Mouse (Mus musculus): Measurements from ENCODE around the gene Hist1h2bk. TPM values are rescaled to one million over a fixed set of nuclear protein-coding genes. Genes with fewer than 3 reads are reported as not detected.
"Not testable (repeated sequence)": the region's sequence is repeated elsewhere in the genome, so short reads cannot be mapped to it uniquely, and the experiment has no call there.

Gene Hist1h2bk
- polyA plus RNA-seq, 1 experiment from 2014 or later = 1.9 TPM

DNA sequence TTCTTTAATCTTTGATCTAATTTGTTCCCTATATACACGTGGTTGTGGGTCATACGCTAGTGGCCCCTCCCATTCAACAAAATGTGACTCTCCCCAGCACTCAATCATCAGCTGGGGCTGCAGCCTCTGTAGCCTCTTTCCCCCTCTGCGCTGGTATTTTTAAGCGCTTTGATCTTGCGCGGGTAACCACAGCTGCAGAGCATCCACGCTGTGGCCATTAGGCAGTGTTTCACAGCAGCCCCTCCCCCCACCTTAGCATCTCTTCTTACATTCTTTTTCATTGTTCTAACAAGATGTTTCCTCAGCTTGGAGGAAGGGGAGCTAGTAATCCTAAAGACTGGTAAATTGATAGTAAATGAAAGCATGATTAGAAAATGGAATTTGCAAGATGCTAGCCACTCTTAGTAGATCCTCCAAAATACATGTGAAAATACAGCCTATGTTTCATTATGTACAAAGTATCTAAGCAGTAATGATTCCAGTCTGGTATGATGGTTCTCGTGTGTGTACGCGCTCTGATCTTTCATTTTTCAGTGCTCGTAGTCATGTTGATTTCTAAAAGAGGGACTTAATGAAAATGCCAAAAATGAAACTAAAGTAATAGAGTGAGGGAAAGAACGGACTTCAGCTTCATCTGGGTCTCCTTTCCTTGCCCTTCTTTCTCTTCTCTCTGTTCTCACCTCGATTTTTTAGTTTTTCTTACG is 14.2 kb downstream of the Hist1h2bk start:
- peaks cover 2 to 7% of the 10 kb centered on the region in 2 experiments; a peak in 3 of 4 replicates for H3K4me1 ChIP-seq (ENCODE audit: control insufficient read depth in 2 of 2, insufficient read depth in 2 of 2, low read length in 2 of 2)
- peak overlapping the region; percentile 68 to 79; a peak in 3 of 4 replicates for H3K27ac ChIP-seq (replicated peaks in 1 of 2; ENCODE audit: control insufficient read depth in 1 of 2, insufficient read depth in 1 of 2, low read depth in 2 of 2, low read length in 2 of 2)
- no peaks in the 10 kb centered on the region for H3K27me3 ChIP-seq (ENCODE audit: control insufficient read depth, insufficient read depth, low read length)
- peak overlapping the region; percentile 80 for H3K9ac ChIP-seq (ENCODE audit: low read length)
- under 1% methylated on average over 14 of the region's 14 CpGs for WGBS
- H3K9me3 ChIP-seq (ENCODE audit: control insufficient read depth, low read length) = no peaks in the 10 kb centered on the region
- ATAC-seq (ENCODE audit: insufficient number of reproducible peaks, insufficient read depth, low FRiP score, low read depth) = no peak
- peak overlapping the region; percentile 77 for H3K4me2 ChIP-seq (ENCODE audit: low read length)
- H3K36me3 ChIP-seq (ENCODE audit: control insufficient read depth, insufficient read depth, low read length) = no peaks in the 10 kb centered on the region
- peak overlapping the region; percentile 56 to 58 for H3K4me3 ChIP-seq (ENCODE audit: control insufficient read depth in 1 of 2, insufficient read depth in 1 of 2, low read depth in 1 of 2, low read length in 2 of 2)

DNA sequence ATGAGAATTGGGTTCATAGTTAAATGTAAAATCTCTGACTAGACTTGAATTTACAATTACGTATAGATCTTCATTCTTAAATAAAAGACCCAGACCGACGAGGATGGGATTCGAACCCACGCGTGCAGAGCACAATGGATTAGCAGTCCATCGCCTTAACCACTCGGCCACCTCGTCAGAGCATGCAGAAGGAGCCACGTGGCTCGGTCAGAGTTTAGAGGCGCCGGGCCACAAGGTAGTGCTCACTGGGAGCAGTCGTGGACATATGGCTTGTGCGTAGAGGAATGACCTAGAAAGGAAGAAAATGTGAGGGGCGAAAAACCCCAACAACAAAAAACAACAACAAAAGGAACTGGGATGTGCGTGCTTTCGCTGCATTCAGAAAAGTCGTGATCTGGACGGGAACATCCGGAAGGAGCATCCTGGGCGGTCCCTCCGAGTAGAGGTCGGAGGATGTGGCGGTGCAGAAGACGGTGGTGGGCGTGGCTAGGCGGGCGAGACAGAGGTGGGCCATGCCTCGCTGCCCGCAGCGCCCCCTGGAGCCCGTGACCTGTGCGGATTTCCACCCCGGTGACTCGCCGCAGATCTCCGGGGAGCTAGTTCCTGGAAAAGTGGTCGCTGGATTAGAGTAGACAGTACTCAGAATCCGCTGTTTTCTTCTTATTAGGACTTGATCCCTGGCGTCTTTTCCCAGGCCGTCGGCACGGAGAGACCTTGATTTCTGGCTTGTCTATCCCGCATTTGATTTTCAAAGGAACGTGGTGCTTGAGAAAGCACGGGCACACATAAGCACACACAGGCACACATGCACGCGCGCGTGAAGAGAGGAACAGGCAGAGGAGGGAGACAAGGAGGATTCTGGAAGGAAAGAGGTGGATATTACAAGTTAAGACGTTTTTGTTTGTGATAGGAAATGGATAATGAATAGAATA is 15.2 kb downstream of the Hist1h2bk start:
- Histone ChIP-seq H3K4me1 (ENCODE audit: control insufficient read depth in 2 of 2, insufficient read depth in 2 of 2, low read length in 2 of 2) (peaks cover 2 to 7% of the 10 kb centered on the region in 2 experiments; a peak in 3 of 4 replicates), H3K27ac (replicated peaks in 1 of 2; ENCODE audit: control insufficient read depth in 1 of 2, insufficient read depth in 1 of 2, low read depth in 2 of 2, low read length in 2 of 2) (peak overlapping the region; percentile 79 to 87), H3K36me3 (ENCODE audit: control insufficient read depth, insufficient read depth, low read length) (no peaks in the 10 kb centered on the region), H3K9ac (ENCODE audit: low read length) (peak overlapping the region; percentile 80), H3K9me3 (ENCODE audit: control insufficient read depth, low read length) (no peaks in the 10 kb centered on the region), H3K4me2 (ENCODE audit: low read length) (peak overlapping the region; percentile 77), H3K27me3 (ENCODE audit: control insufficient read depth, insufficient read depth, low read length) (no peaks in the 10 kb centered on the region), H3K4me3 (ENCODE audit: control insufficient read depth in 1 of 2, insufficient read depth in 1 of 2, low read depth in 1 of 2, low read length in 2 of 2) (peak overlapping the region; percentile 56 to 58)
- peak; percentile 94 for ATAC-seq (ENCODE audit: insufficient number of reproducible peaks, insufficient read depth, low FRiP score, low read depth)
- WGBS = under 1% methylated on average over 52 of the region's 52 CpGs

- ATAC-seq (ENCODE audit: insufficient number of reproducible peaks, insufficient read depth, low FRiP score, low read depth) = no peak
- Histone ChIP-seq H3K4me1 (ENCODE audit: control insufficient read depth in 2 of 2, insufficient read depth in 2 of 2, low read length in 2 of 2) (peaks cover 2 to 7% of the 10 kb centered on the region in 2 experiments; a peak in 3 of 4 replicates), H3K9ac (ENCODE audit: low read length) (peak overlapping the region; percentile 80), H3K9me3 (ENCODE audit: control insufficient read depth, low read length) (no peaks in the 10 kb centered on the region), H3K4me2 (ENCODE audit: low read length) (peak overlapping the region; percentile 77), H3K4me3 (ENCODE audit: control insufficient read depth in 1 of 2, insufficient read depth in 1 of 2, low read depth in 1 of 2, low read length in 2 of 2) (peak overlapping the region; percentile 56 to 58), H3K27ac (replicated peaks in 1 of 2; ENCODE audit: control insufficient read depth in 1 of 2, insufficient read depth in 1 of 2, low read depth in 2 of 2, low read length in 2 of 2) (peak overlapping the region in 1 of 2 experiments; percentile 79; a peak in 2 of 4 replicates), H3K27me3 (ENCODE audit: control insufficient read depth, insufficient read depth, low read length) (no peaks in the 10 kb centered on the region), H3K36me3 (ENCODE audit: control insufficient read depth, insufficient read depth, low read length) (no peaks in the 10 kb centered on the region)
- WGBS = 11% methylated on average over 5 of the region's 5 CpGs
Measured at GRCm38 (mm10) chr13:22051523-22051859, 15.8 kb downstream of the Hist1h2bk start.

DNA sequence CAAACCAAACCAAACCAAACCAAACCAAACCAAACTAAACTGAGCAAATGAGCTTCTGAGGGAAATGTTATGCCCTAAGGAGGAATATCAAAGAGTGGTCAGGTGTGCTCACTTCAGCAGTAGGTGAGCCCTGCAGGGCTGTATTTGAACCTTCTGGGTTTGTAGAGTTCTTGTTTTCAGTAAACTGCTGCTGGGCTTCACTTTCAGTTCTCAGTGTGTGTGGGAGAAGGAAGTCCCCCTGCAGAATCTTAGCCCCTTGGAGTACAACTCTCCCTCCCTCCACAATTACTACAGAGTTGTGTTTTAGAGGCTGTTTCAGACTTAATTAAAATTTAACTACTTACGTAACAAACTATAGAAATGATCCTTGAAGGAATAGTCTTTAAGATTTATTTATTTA is 18.1 kb downstream of the Hist1h2bk start:
- Histone ChIP-seq H3K36me3 (ENCODE audit: control insufficient read depth, insufficient read depth, low read length) (no peaks in the 10 kb centered on the region), H3K9me3 (ENCODE audit: control insufficient read depth, low read length) (no peaks in the 10 kb centered on the region), H3K4me2 (ENCODE audit: low read length) (no peak overlapping the region), H3K4me1 (ENCODE audit: control insufficient read depth in 2 of 2, insufficient read depth in 2 of 2, low read length in 2 of 2) (peaks cover 2 to 7% of the 10 kb centered on the region in 2 experiments; a peak in 3 of 4 replicates), H3K9ac (ENCODE audit: low read length) (no peak overlapping the region), H3K4me3 (ENCODE audit: control insufficient read depth in 1 of 2, insufficient read depth in 1 of 2, low read depth in 1 of 2, low read length in 2 of 2) (no peak overlapping the region), H3K27ac (replicated peaks in 1 of 2; ENCODE audit: control insufficient read depth in 1 of 2, insufficient read depth in 1 of 2, low read depth in 2 of 2, low read length in 2 of 2) (no peak overlapping the region), H3K27me3 (ENCODE audit: control insufficient read depth, insufficient read depth, low read length) (no peaks in the 10 kb centered on the region)
- ATAC-seq (ENCODE audit: insufficient number of reproducible peaks, insufficient read depth, low FRiP score, low read depth) = no peak
- 83% methylated on average over 1 of the region's 1 CpGs for WGBS

GRCm38 (mm10) chr13:22061422-22061821 is 25.8 kb downstream of the Hist1h2bk start:
- WGBS = 81% methylated on average over 1 of the region's 1 CpGs
- Histone ChIP-seq H3K27me3 (ENCODE audit: control insufficient read depth, insufficient read depth, low read length) (no peaks in the 10 kb centered on the region), H3K4me2 (ENCODE audit: low read length) (no peak overlapping the region)

GRCm38 (mm10) chr13:22063468-22063867 is 27.8 kb downstream of the Hist1h2bk start:
- H3K9me3 ChIP-seq (ENCODE audit: control insufficient read depth, low read length) = no peaks in the 10 kb centered on the region
- H3K4me1 ChIP-seq (ENCODE audit: control insufficient read depth in 2 of 2, insufficient read depth in 2 of 2, low read length in 2 of 2) = no peaks in the 10 kb centered on the region
- H3K27me3 ChIP-seq (ENCODE audit: control insufficient read depth, insufficient read depth, low read length) = no peaks in the 10 kb centered on the region
- H3K36me3 ChIP-seq (ENCODE audit: control insufficient read depth, insufficient read depth, low read length) = no peaks in the 10 kb centered on the region
- H3K9ac ChIP-seq (ENCODE audit: low read length) = no peak overlapping the region
- H3K4me3 ChIP-seq (ENCODE audit: control insufficient read depth in 1 of 2, insufficient read depth in 1 of 2, low read depth in 1 of 2, low read length in 2 of 2) = no peak overlapping the region
- H3K4me2 ChIP-seq (ENCODE audit: low read length) = no peak overlapping the region
- no peak overlapping the region for H3K27ac ChIP-seq (replicated peaks in 1 of 2; ENCODE audit: control insufficient read depth in 1 of 2, insufficient read depth in 1 of 2, low read depth in 2 of 2, low read length in 2 of 2)
- WGBS = 44% methylated on average over 1 of the region's 1 CpGs
- no peak for ATAC-seq (ENCODE audit: insufficient number of reproducible peaks, insufficient read depth, low FRiP score, low read depth)

More at GRCm38 (mm10) chr13:22061422-22061821, 25.8 kb downstream of the Hist1h2bk start:
- Histone ChIP-seq H3K4me1 (ENCODE audit: control insufficient read depth in 2 of 2, insufficient read depth in 2 of 2, low read length in 2 of 2) (no peaks in the 10 kb centered on the region), H3K27ac (replicated peaks in 1 of 2; ENCODE audit: control insufficient read depth in 1 of 2, insufficient read depth in 1 of 2, low read depth in 2 of 2, low read length in 2 of 2) (no peak overlapping the region), H3K36me3 (ENCODE audit: control insufficient read depth, insufficient read depth, low read length) (no peaks in the 10 kb centered on the region), H3K4me3 (ENCODE audit: control insufficient read depth in 1 of 2, insufficient read depth in 1 of 2, low read depth in 1 of 2, low read length in 2 of 2) (no peak overlapping the region), H3K9ac (ENCODE audit: low read length) (no peak overlapping the region), H3K9me3 (ENCODE audit: control insufficient read depth, low read length) (no peaks in the 10 kb centered on the region)
- ATAC-seq (ENCODE audit: insufficient number of reproducible peaks, insufficient read depth, low FRiP score, low read depth) = no peak

GRCm38 (mm10) chr13:22084140-22084539 is 48.5 kb downstream of the Hist1h2bk start, which contains the start of gene Vmn1r188:
Vmn1r188 (plus strand) TSS chr13:22084440.
- H3K9ac ChIP-seq (ENCODE audit: low read length); H3K36me3 ChIP-seq (ENCODE audit: control insufficient read depth, insufficient read depth, low read length); H3K4me2 ChIP-seq (ENCODE audit: low read length); H3K9me3 ChIP-seq (ENCODE audit: control insufficient read depth, low read length); H3K27ac ChIP-seq (replicated peaks in 1 of 2; ENCODE audit: control insufficient read depth in 1 of 2, insufficient read depth in 1 of 2, low read depth in 2 of 2, low read length in 2 of 2); H3K4me1 ChIP-seq (ENCODE audit: control insufficient read depth in 2 of 2, insufficient read depth in 2 of 2, low read length in 2 of 2); ATAC-seq (ENCODE audit: insufficient number of reproducible peaks, insufficient read depth, low FRiP score, low read depth); H3K27me3 ChIP-seq (ENCODE audit: control insufficient read depth, insufficient read depth, low read length); H3K4me3 ChIP-seq (ENCODE audit: control insufficient read depth in 1 of 2, insufficient read depth in 1 of 2, low read depth in 1 of 2, low read length in 2 of 2): not testable (repeated sequence)
- 45% methylated on average over 1 of the region's 1 CpGs for WGBS
